8 mouse cellular contexts compared by ENCODE assay signal in the genomic region with DNA sequence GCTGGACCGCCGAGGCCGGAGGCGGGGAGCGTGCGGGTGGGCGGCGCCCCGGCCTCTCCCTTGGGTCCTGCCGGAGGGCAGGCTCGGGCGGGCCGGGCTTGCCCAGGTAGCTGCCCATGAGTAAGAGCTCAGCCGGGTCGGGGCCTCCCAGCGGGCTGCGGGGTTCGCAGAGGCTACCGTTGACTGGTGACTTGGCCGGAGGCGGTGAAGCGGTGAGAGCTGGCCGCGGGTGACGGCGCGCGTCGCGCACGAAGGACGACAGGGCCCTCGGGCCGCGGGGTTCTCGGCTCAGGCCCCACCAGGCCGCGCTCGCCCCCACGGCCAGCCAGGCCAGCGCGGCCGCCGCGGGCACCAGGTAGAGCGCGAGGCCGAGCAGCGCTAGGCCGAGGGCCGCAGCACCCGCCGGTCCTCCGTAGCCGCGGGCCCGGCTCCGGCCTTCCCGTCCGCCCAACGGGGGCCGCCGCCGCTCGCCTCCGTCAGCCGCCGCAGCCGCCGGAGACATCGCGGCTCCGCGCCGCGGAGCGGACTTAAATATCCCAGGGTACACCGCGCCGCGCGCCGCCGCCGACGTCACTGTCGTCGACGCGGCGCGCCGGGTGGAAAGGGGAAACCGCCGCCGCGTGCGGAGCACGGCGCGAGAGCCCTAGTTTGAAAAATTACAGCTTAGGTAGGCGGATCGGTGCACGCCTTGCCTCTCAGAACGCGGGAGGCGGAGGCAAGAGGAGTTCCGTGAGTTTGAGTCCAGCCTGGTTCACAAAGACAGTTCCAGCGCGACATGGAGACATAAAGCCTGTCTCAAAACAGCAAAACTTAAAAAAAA. TPM values are rescaled to one million over a fixed set of nuclear protein-coding genes. Genes with fewer than 3 reads are reported as not detected.
DNase-seq lines count a peak whose midpoint lies in the region; ATAC-seq and TF ChIP-seq lines count a peak whose summit lies in the region.

A gene (minus strand): TSS at position 543 of the 820 bp plus-strand sequence.

- no peaks in the 10 kb centered on the region for H3K27me3 ChIP-seq in forebrain, embryonic 14.5 days (replicated peaks; ENCODE audit: control insufficient read depth, insufficient read depth, low read length)
- H3K27me3 ChIP-seq in lung, embryonic 15.5 days, result no peaks in the 10 kb centered on the region

- ATAC-seq in cerebellum, adult (ENCODE audit: insufficient number of reproducible peaks, low FRiP score, low TSS enrichment), result peak; percentile 79; the same call in 1 of the 2 replicates
- ATAC-seq in forebrain, embryonic 14.5 days, result peak; percentile 94
- ATAC-seq in lung, embryonic 15.5 days (ENCODE audit: borderline replicate concordance, extremely low read depth, low FRiP score, low TSS enrichment), result peak; percentile 91

- intact Hi-C loops in heart, postnatal 25 days (cut with DNase I), result no loop called here

- H3K27ac ChIP-seq in forebrain, embryonic 14.5 days (ENCODE audit: low read depth, low read length), result peak within 1 kb of the TSS; percentile 76
- peak within 1 kb of the TSS; percentile 84 for H3K27ac ChIP-seq in layer of hippocampus, adult 2 months
- H3K27ac ChIP-seq in lung, embryonic 15.5 days, result peak within 1 kb of the TSS; percentile 87

- peak within 1 kb of the TSS; percentile 85 for H3K4me2 ChIP-seq in forebrain, embryonic 14.5 days (ENCODE audit: low read length)
- H3K4me2 ChIP-seq in lung, embryonic 15.5 days, result peak within 1 kb of the TSS; percentile 73

- peaks cover 12% of the 10 kb centered on the region for H3K4me1 ChIP-seq in forebrain, embryonic 14.5 days (ENCODE audit: control insufficient read depth, insufficient read depth, low read length)
- H3K4me1 ChIP-seq in lung, embryonic 15.5 days, result peaks cover 16% of the 10 kb centered on the region

- H3K4me3 ChIP-seq in forebrain, embryonic 14.5 days (ENCODE audit: low read depth, low read length), result peak within 1 kb of the TSS; percentile 98
- H3K4me3 ChIP-seq in layer of hippocampus, adult 2 months, result peak within 1 kb of the TSS; percentile 92
- peak within 1 kb of the TSS; percentile 75 for H3K4me3 ChIP-seq in lung, embryonic 15.5 days

- H3K9me3 ChIP-seq in forebrain, embryonic 14.5 days (replicated peaks; ENCODE audit: control insufficient read depth, low read length), result no peaks in the 10 kb centered on the region
- H3K9me3 ChIP-seq in lung, embryonic 15.5 days, result no peaks in the 10 kb centered on the region

- peak within 1 kb of the TSS; percentile 98 for H3K9ac ChIP-seq in forebrain, embryonic 14.5 days (ENCODE audit: low read length)
- peak within 1 kb of the TSS; percentile 85 for H3K9ac ChIP-seq in lung, embryonic 15.5 days

- TF ChIP-seq CTCF in layer of hippocampus, adult 2 months (conservative IDR thresholded peaks at IDR 0.05), result no peak

- peaks cover 31% of the 10 kb centered on the region for H3K36me3 ChIP-seq in forebrain, embryonic 14.5 days (ENCODE audit: control insufficient read depth, insufficient read depth, low read length)
- peaks cover 28% of the 10 kb centered on the region for H3K36me3 ChIP-seq in lung, embryonic 15.5 days

- WGBS in forebrain, embryonic 14.5 days, result under 1% methylated on average over 89 of the region's 110 CpGs
- WGBS in lung, embryonic 15.5 days, result under 1% methylated on average over 85 of the region's 110 CpGs

- DNase-seq in ES-CJ7 (ENCODE audit: low read depth, low spot score), result peak; percentile 77
- peak; percentile 95 for DNase-seq in forebrain, embryonic 14.5 days (ENCODE audit: low spot score)
- peak; percentile 58 for DNase-seq in heart, postnatal 25 days (ENCODE audit: low spot score)
- peak; percentile 74 to 78 for DNase-seq in layer of hippocampus, adult 2 months (ENCODE audit: low spot score in 2 of 2)
- DNase-seq in ovary, adult 18-20 months (ENCODE audit: low spot score), result peak; percentile 71
- DNase-seq in thymus, postnatal 0 days (ENCODE audit: low spot score), result peak; percentile 91

RNA-seq across cellular contexts. Expression of the gene that starts here (rescaled TPM):
- polyA plus RNA-seq in forebrain, embryonic 14.5 days (2014; fragmentation: Nextera tagmentation; extraction: Ambion mirVana), result 9.8 and 11.3 TPM in 2 replicates
- total RNA-seq in heart, postnatal 25 days (2021), result 10 to 100 TPM; 11.1 to 13.6 TPM
- total RNA-seq in layer of hippocampus, adult 2 months (2021), result 10 to 100 TPM; 48.3 to 50.2 TPM
- 12.4 and 12.8 TPM in 2 replicates for polyA plus RNA-seq in lung, embryonic 15.5 days (2015; fragmentation: Nextera tagmentation; extraction: Ambion mirVana)
- polyA plus RNA-seq in thymus, postnatal 0 days (2015; fragmentation: Nextera tagmentation; extraction: Ambion mirVana), result 8.5 and 10.4 TPM in 2 replicates

Comparison
In these comparisons a context has a peak if more than half of its experiments do, and no peak if none do; other contexts are left out.
1. Peak in every context shown above with its lines: DNase-seq, ATAC-seq, H3K4me3 ChIP-seq and H3K27ac ChIP-seq.